11 mouse cellular contexts compared by ENCODE assay signal in genomic region chr4:133159127-133159526, GRCm38 (mm10). TPM values are rescaled to one million over a fixed set of nuclear protein-coding genes. Genes with fewer than 3 reads are reported as not detected.
DNase-seq lines count a peak whose midpoint lies in the region; ATAC-seq and TF ChIP-seq lines count a peak whose summit lies in the region.
"Had no signal": no experiment of that assay in that cellular context is flagged by ENCODE, and none has a peak within 500 bp of the region (broad histone marks: within the 10 kb centered on the region; RNA-seq: fewer than 3 reads in every experiment).

No protein-coding gene starts in this region.

- peaks cover 8 to 43% of the 10 kb centered on the region in 2 experiments for H3K4me1 ChIP-seq in CH12.LX (ENCODE audit: control insufficient read depth in 1 of 2, insufficient read depth in 2 of 2)
- peaks cover 4% of the 10 kb centered on the region; the same call in 1 of the 2 replicates for H3K4me1 ChIP-seq in embryonic facial prominence, embryonic 14.5 days (ENCODE audit: control insufficient read depth, insufficient read depth, low read length)

- H3K79me2 ChIP-seq in CH12.LX (replicated peaks; ENCODE audit: control insufficient read depth, extremely low read depth, insufficient read depth, poor library complexity, severe bottlenecking): peaks cover 42% of the 10 kb centered on the region

- DNase-seq in layer of hippocampus, adult 2 months (ENCODE audit: low spot score in 2 of 2): no peak
- no peak for DNase-seq in layer of hippocampus, adult 11-12 months (ENCODE audit: low spot score)
- DNase-seq in CH12.LX (ENCODE audit: extremely low read depth): peak; percentile 87
- peak; percentile 62 for DNase-seq in embryonic facial prominence, embryonic 14.5 days (ENCODE audit: low spot score)
- DNase-seq in naive thymus-derived CD4-positive, alpha-beta T cell, adult 2 months (ENCODE audit: low read depth): peak; percentile 72
- DNase-seq in gastrocnemius, postnatal 10 days: no peak
- no peak for DNase-seq in testis, postnatal 14 days (ENCODE audit: low spot score)
- DNase-seq: cerebellum, postnatal 14 days; layer of hippocampus, adult 9-11 months had no signal

- 63% methylated on average over 6 of the region's 6 CpGs for WGBS in embryonic facial prominence, embryonic 14.5 days

- TF ChIP-seq CTCF in layer of hippocampus, adult 2 months (conservative IDR thresholded peaks at IDR 0.05): no peak
- TF ChIP-seq CTCF in CH12.LX (conservative IDR thresholded peaks at IDR 0.05 in 1 of 2, IDR thresholded peaks at IDR 0.05 in 1 of 2; ENCODE audit: low read depth in 2 of 2, low read length in 2 of 2): no peak

- H3K4me2 ChIP-seq in CH12.LX (ENCODE audit: insufficient read depth, low read depth, poor library complexity, severe bottlenecking): peak overlapping the region; percentile 60
- H3K4me2 ChIP-seq in embryonic facial prominence, embryonic 14.5 days (ENCODE audit: low read depth, low read length): no peak overlapping the region
- H3K4me2 ChIP-seq: midbrain, embryonic 13.5 days had no signal

- TF ChIP-seq EP300 in CH12.LX (IDR thresholded peaks at IDR 0.05; ENCODE audit: low read length): no peak

- peaks cover 6% of the 10 kb centered on the region for H3K9me3 ChIP-seq in CH12.LX (replicated peaks; ENCODE audit: low read length)
- no peaks in the 10 kb centered on the region for H3K9me3 ChIP-seq in embryonic facial prominence, embryonic 14.5 days (ENCODE audit: control insufficient read depth, low read length)
- H3K9me3 ChIP-seq: midbrain, embryonic 13.5 days had no signal

- H3K27me3 ChIP-seq in CH12.LX (replicated peaks): no peaks in the 10 kb centered on the region
- no peaks in the 10 kb centered on the region for H3K27me3 ChIP-seq in embryonic facial prominence, embryonic 14.5 days (replicated peaks; ENCODE audit: control insufficient read depth, insufficient read depth, low read length)
- H3K27me3 ChIP-seq: midbrain, embryonic 13.5 days had no signal

- H3K4me3 ChIP-seq in layer of hippocampus, adult 2 months: no peak overlapping the region
- H3K4me3 ChIP-seq in CH12.LX (replicated peaks in 1 of 3; ENCODE audit: low read depth in 2 of 3, low read length in 2 of 3, poor library complexity in 1 of 3): peak overlapping the region; percentile 41 to 56 (median 43)
- no peak overlapping the region for H3K4me3 ChIP-seq in embryonic facial prominence, embryonic 14.5 days (ENCODE audit: low read depth, low read length)
- H3K4me3 ChIP-seq: midbrain, embryonic 13.5 days had no signal

- dilution Hi-C loops in CH12.LX (cut with MboI; ENCODE audit: extremely low pct_ligation_motif_present, extremely low pct_unique_long_range_greater_than_20kb, low sequenced_read_pairs): no loop called here

- peak; percentile 60; the same call in 1 of the 2 replicates for TF ChIP-seq POLR2A in CH12.LX (IDR thresholded peaks at IDR 0.05; ENCODE audit: low read depth, low read length)

- peak; percentile 60; the same call in 1 of the 2 replicates for ATAC-seq in embryonic facial prominence, embryonic 14.5 days (ENCODE audit: low read depth)
- ATAC-seq in megakaryocyte-erythroid progenitor cell, adult 5-6 weeks (replicated peaks; ENCODE audit: low FRiP score, low TSS enrichment, poor library complexity, severe bottlenecking): no peak
- ATAC-seq: midbrain, embryonic 13.5 days had no signal

- H3K36me3 ChIP-seq in CH12.LX (replicated peaks in 1 of 2; ENCODE audit: control insufficient read depth in 1 of 2, insufficient read depth in 1 of 2, low read length in 1 of 2): peaks cover 3 to 37% of the 10 kb centered on the region in 2 experiments
- no peaks in the 10 kb centered on the region; the same call in 1 of the 2 replicates for H3K36me3 ChIP-seq in embryonic facial prominence, embryonic 14.5 days (ENCODE audit: control insufficient read depth, insufficient read depth, low read length)
- H3K36me3 ChIP-seq: midbrain, embryonic 13.5 days had no signal

- H3K27ac ChIP-seq in layer of hippocampus, adult 2 months: peak overlapping the region; percentile 25
- peak overlapping the region; percentile 93 for H3K27ac ChIP-seq in CH12.LX (ENCODE audit: insufficient read depth, low read depth)
- H3K27ac ChIP-seq in embryonic facial prominence, embryonic 14.5 days (replicated peaks; ENCODE audit: low read depth, low read length): peak overlapping the region; percentile 12; the same call in 1 of the 2 replicates
- H3K27ac ChIP-seq: midbrain, embryonic 13.5 days had no signal

- peak overlapping the region; percentile 81 for H3K9ac ChIP-seq in CH12.LX (ENCODE audit: insufficient read depth, low read depth)
- H3K9ac ChIP-seq in embryonic facial prominence, embryonic 14.5 days (ENCODE audit: low read depth, low read length): no peak overlapping the region
- H3K9ac ChIP-seq: midbrain, embryonic 13.5 days had no signal

- TF ChIP-seq RAD21 in CH12.LX (IDR thresholded peaks at IDR 0.05; ENCODE audit: low read depth, low read length): no peak

- in situ Hi-C loops in CH12.LX (cut with MboI; ENCODE audit: low pct_ligation_motif_present, low pct_unique_long_range_greater_than_20kb, low sequenced_read_pairs): no loop called here

TF ChIP-seq in CH12.LX, 34 proteins besides CTCF, POLR2A, EP300 and RAD21 (continues in another document):
- TF ChIP-seq E2F4 (IDR thresholded peaks at IDR 0.05; ENCODE audit: insufficient replicate concordance, low read depth, low read length): no peak
- TF ChIP-seq GABPA (IDR thresholded peaks at IDR 0.05; ENCODE audit: insufficient replicate concordance, low read depth, low read length): no peak
- no peak for TF ChIP-seq CHD2 (IDR thresholded peaks at IDR 0.05; ENCODE audit: low read length)
- TF ChIP-seq ZMIZ1 (IDR thresholded peaks at IDR 0.05; ENCODE audit: low read depth, low read length): no peak
- TF ChIP-seq RCOR1 (conservative IDR thresholded peaks at IDR 0.05; ENCODE audit: low read depth, low read length): no peak
- TF ChIP-seq ETS1 (conservative IDR thresholded peaks at IDR 0.05; ENCODE audit: low read depth, low read length): peak; percentile 88
- no peak for TF ChIP-seq ELF1 (IDR thresholded peaks at IDR 0.05; ENCODE audit: low read depth, low read length)
- no peak for TF ChIP-seq MXI1 (IDR thresholded peaks at IDR 0.05; ENCODE audit: low read depth, low read length)
- no peak for TF ChIP-seq POLR2AphosphoS2 (IDR thresholded peaks at IDR 0.05; ENCODE audit: low read depth, low read length)
- TF ChIP-seq NRF1 (IDR thresholded peaks at IDR 0.05; ENCODE audit: low read depth, low read length): no peak
- TF ChIP-seq PAX5 (IDR thresholded peaks at IDR 0.05; ENCODE audit: low read length): no peak
- no peak for TF ChIP-seq KAT2A (IDR thresholded peaks at IDR 0.05; ENCODE audit: insufficient replicate concordance, low read length)
- no peak for TF ChIP-seq USF1 (IDR thresholded peaks at IDR 0.05; ENCODE audit: low read depth, low read length)
- TF ChIP-seq ZNF384 (IDR thresholded peaks at IDR 0.05; ENCODE audit: low read depth, low read length): no peak
- TF ChIP-seq MAZ (IDR thresholded peaks at IDR 0.05; ENCODE audit: low read depth, low read length): no peak
- TF ChIP-seq JUND (conservative IDR thresholded peaks at IDR 0.05; ENCODE audit: low read depth, low read length): 0 out of 2 replicates have a peak, but pooled peaks have one; percentile 36
- no peak for TF ChIP-seq MYC (IDR thresholded peaks at IDR 0.05; ENCODE audit: low read depth, low read length)
- TF ChIP-seq SIN3A (IDR thresholded peaks at IDR 0.05; ENCODE audit: low read length): peak; percentile 80; the same call in 1 of the 2 replicates
- TF ChIP-seq CHD1 (IDR thresholded peaks at IDR 0.05; ENCODE audit: low read depth, low read length): no peak
- TF ChIP-seq USF2 (conservative IDR thresholded peaks at IDR 0.05; ENCODE audit: low read depth, low read length): no peak
- TF ChIP-seq UBTF (IDR thresholded peaks at IDR 0.05; ENCODE audit: low read depth, low read length): no peak
- TF ChIP-seq SMC3 (IDR thresholded peaks at IDR 0.05; ENCODE audit: low read depth, low read length): no peak
- no peak for TF ChIP-seq JUN (IDR thresholded peaks at IDR 0.05; ENCODE audit: insufficient read depth, low read depth, low read length)
- 0 out of 2 replicates have a peak, but pooled peaks have one; percentile 49 for TF ChIP-seq MEF2A (IDR thresholded peaks at IDR 0.05; ENCODE audit: borderline replicate concordance, low read depth, low read length)
- TF ChIP-seq NELFE (IDR thresholded peaks at IDR 0.05; ENCODE audit: low read depth, low read length): 0 out of 2 replicates have a peak, but pooled peaks have one; percentile 8

RNA-seq across cellular contexts. Expression of gene Wasf2, which starts 28.8 kb away (rescaled TPM):
- 10 to 100 TPM; 32.0 to 33.1 TPM for total RNA-seq in layer of hippocampus, adult 2 months (2021)
- 18.7 and 21.7 TPM in 2 replicates for total RNA-seq in CH12.LX (2012; rRNA removed)
- total RNA-seq in CH12.LX (2014; rRNA removed): 12.9 and 14.9 TPM in 2 replicates
- 53.1 and 59.5 TPM in 2 replicates for polyA plus RNA-seq in CH12.LX (2012; ENCODE audit: insufficient read length, low read depth)
- polyA plus RNA-seq in embryonic facial prominence, embryonic 14.5 days (2014; fragmentation: Nextera tagmentation; extraction: Ambion mirVana): 83.4 and 92.4 TPM in 2 replicates
- total RNA-seq in megakaryocyte-erythroid progenitor cell, adult 5-6 weeks (2014; fragmentation: Nextera tagmentation): 66.5 and 75.9 TPM in 2 replicates
- total RNA-seq in megakaryocyte-erythroid progenitor cell, adult 5-6 weeks (2017): 16.7 and 27.7 TPM in 2 replicates
- 10 to 100 TPM; 73.1 to 88.7 TPM for total RNA-seq in gastrocnemius, postnatal 10 days (2021)

RNA-seq across cellular contexts. Expression of gene Cd164l2, which starts 52.8 kb away (rescaled TPM):
- 1 to 10 TPM; 2.3 to 4.2 TPM for total RNA-seq in layer of hippocampus, adult 2 months (2021)
- total RNA-seq in CH12.LX (2012; rRNA removed): not detected in 2 replicates
- total RNA-seq in CH12.LX (2014; rRNA removed): not detected in 2 replicates
- polyA plus RNA-seq in CH12.LX (2012; ENCODE audit: insufficient read length, low read depth): not detected in 2 replicates
- polyA plus RNA-seq in embryonic facial prominence, embryonic 14.5 days (2014; fragmentation: Nextera tagmentation; extraction: Ambion mirVana): 2.5 and 3.8 TPM in 2 replicates
- total RNA-seq in megakaryocyte-erythroid progenitor cell, adult 5-6 weeks (2014; fragmentation: Nextera tagmentation): not detected in 2 replicates
- total RNA-seq in megakaryocyte-erythroid progenitor cell, adult 5-6 weeks (2017): not detected in 2 replicates
- total RNA-seq in gastrocnemius, postnatal 10 days (2021): not detected

RNA-seq across cellular contexts. Expression of gene Gpr3, which starts 53.2 kb away (rescaled TPM):
- total RNA-seq in layer of hippocampus, adult 2 months (2021): 1 to 10 TPM; 5.0 to 5.3 TPM
- 0.13 and 0.17 TPM in 2 replicates for total RNA-seq in CH12.LX (2012; rRNA removed)
- total RNA-seq in CH12.LX (2014; rRNA removed): not detected in 2 replicates
- polyA plus RNA-seq in CH12.LX (2012; ENCODE audit: insufficient read length, low read depth): 0.11 TPM in 1 of 2 replicates, not detected in the other
- 0.18 and 0.19 TPM in 2 replicates for polyA plus RNA-seq in embryonic facial prominence, embryonic 14.5 days (2014; fragmentation: Nextera tagmentation; extraction: Ambion mirVana)
- not detected in 2 replicates for total RNA-seq in megakaryocyte-erythroid progenitor cell, adult 5-6 weeks (2014; fragmentation: Nextera tagmentation)
- not detected in 2 replicates for total RNA-seq in megakaryocyte-erythroid progenitor cell, adult 5-6 weeks (2017)
- not detected for total RNA-seq in gastrocnemius, postnatal 10 days (2021)

Comparison
In these comparisons a context has a peak if more than half of its experiments do, and no peak if none do; other contexts are left out.
1. DNase-seq: peak in CH12.LX (single experiment), embryonic facial prominence, embryonic 14.5 days (single experiment) and naive thymus-derived CD4-positive, alpha-beta T cell, adult 2 months (single experiment); none in layer of hippocampus, adult 2 months (0 of 2), layer of hippocampus, adult 11-12 months (single experiment), gastrocnemius, postnatal 10 days (single experiment) and testis, postnatal 14 days (single experiment).
2. H3K27ac ChIP-seq: peak in every context shown above with its lines; median percentile 93 in CH12.LX; 25 in layer of hippocampus, adult 2 months; 12 in embryonic facial prominence, embryonic 14.5 days.
3. H3K4me3 ChIP-seq: peak in CH12.LX (3 of 3); none in layer of hippocampus, adult 2 months (single experiment) and embryonic facial prominence, embryonic 14.5 days (single experiment).
4. RNA of gene Gpr3, which starts 53.2 kb away (total RNA-seq): 5.0 to 5.3 TPM in layer of hippocampus, adult 2 months; 0.13 to 0.17 TPM in CH12.LX, not detected in gastrocnemius, postnatal 10 days and not detected in megakaryocyte-erythroid progenitor cell, adult 5-6 weeks; every median in the first group is over 4 times any median in the second.